Mouse (Mus musculus) lung, adult 2 months (tissue): ENCODE data around the gene Ptk7.

Source experiments
- CTCF ChIP-seq: fragments of 200-500 bp; IDR thresholded peaks from 2 replicates; pipeline ENCODE4 v1.5.1; 2011; ENCODE audit warnings: mild to moderate bottlenecking, low read length, control low read depth; ENCODE audit not compliant: insufficient read depth
- POLR2A ChIP-seq: fragments of 200-500 bp; IDR thresholded peaks from 2 replicates; pipeline ENCODE4 v1.6.1; 2011; ENCODE audit warnings: low read depth, mild to moderate bottlenecking, control low read depth, low read length, borderline replicate concordance; ENCODE audit errors: extremely low read depth

- no peak for TF ChIP-seq POLR2A
- TF ChIP-seq CTCF: no peak
These were observed 20.5 kb upstream of the Ptk7 start for GRCm38 (mm10) chr17:46649811-46650210.
